Mouse (Mus musculus) liver, embryonic 14.5 days (tissue): ENCODE data around the gene Camk1.

Experiments
- CTCF ChIP-seq: IDR thresholded peaks from 2 replicates; pipeline ENCODE4 v1.5.1; 2016; ENCODE audit warnings: antibody characterized with exemption, low read depth, control low read depth
- EP300 ChIP-seq: IDR thresholded peaks from 2 replicates; pipeline ENCODE4 v1.6.1; 2016; ENCODE audit warnings: antibody characterized with exemption, low read depth

- TF ChIP-seq CTCF (no peak), EP300 (no peak)
Measured at GRCm38 (mm10) chr6:113384351-113384927, 40.7 kb upstream of the Camk1 start.
